ENCODE assay signal across 39 mouse cellular contexts in genomic region chr2:165145821-165146220, GRCm38 (mm10). TPM values are rescaled to one million over a fixed set of nuclear protein-coding genes. Genes with fewer than 3 reads are reported as not detected.
A peak's percentile ranks its signal among the peaks of the same experiment; 100 is the strongest.
DNase-seq lines count a peak whose midpoint lies in the region; ATAC-seq lines count a peak whose summit lies in the region.
"Had no signal": no experiment of that assay in that cellular context is flagged by ENCODE, and none has a peak within 500 bp of the region (broad histone marks: within the 10 kb centered on the region; RNA-seq: fewer than 3 reads in every experiment).

No protein-coding gene starts in this region.

- no peak overlapping the region for H3K9ac ChIP-seq in forebrain, embryonic 13.5 days
- H3K9ac ChIP-seq in midbrain, embryonic 16.5 days (ENCODE audit: low read depth, low read length), result no peak overlapping the region
- H3K9ac ChIP-seq in hindbrain, embryonic 13.5 days, result 0 out of 2 replicates have a peak overlapping the region, but pooled peaks have one; percentile 19
- H3K9ac ChIP-seq: heart, embryonic 15.5 days; liver, embryonic 14.5 days had no signal

- no peaks in the 10 kb centered on the region for H3K9me3 ChIP-seq in forebrain, embryonic 10.5 days
- H3K9me3 ChIP-seq in forebrain, embryonic 13.5 days (replicated peaks), result no peaks in the 10 kb centered on the region
- no peaks in the 10 kb centered on the region for H3K9me3 ChIP-seq in midbrain, embryonic 10.5 days (replicated peaks)
- no peaks in the 10 kb centered on the region for H3K9me3 ChIP-seq in midbrain, embryonic 16.5 days (replicated peaks; ENCODE audit: control insufficient read depth, low read length, poor library complexity, severe bottlenecking)
- H3K9me3 ChIP-seq in hindbrain, embryonic 13.5 days, result no peaks in the 10 kb centered on the region
- H3K9me3 ChIP-seq: heart, embryonic 15.5 days had no signal

- H3K27ac ChIP-seq in forebrain, embryonic 10.5 days, result 0 out of 2 replicates have a peak overlapping the region, but pooled peaks have one; percentile 4
- no peak overlapping the region for H3K27ac ChIP-seq in forebrain, embryonic 13.5 days
- H3K27ac ChIP-seq in midbrain, embryonic 10.5 days (replicated peaks), result peak overlapping the region; percentile 23; the same call in 1 of the 2 replicates
- H3K27ac ChIP-seq in midbrain, embryonic 16.5 days (ENCODE audit: low read length), result no peak overlapping the region
- peak overlapping the region; percentile 60 for H3K27ac ChIP-seq in hindbrain, embryonic 13.5 days
- H3K27ac ChIP-seq: heart, embryonic 15.5 days; kidney, postnatal 0 days; liver, embryonic 14.5 days; macrophage; stomach, postnatal 0 days had no signal

- peaks cover 43% of the 10 kb centered on the region for H3K27me3 ChIP-seq in forebrain, embryonic 10.5 days (ENCODE audit: poor library complexity, severe bottlenecking)
- peaks cover 2% of the 10 kb centered on the region; the same call in 1 of the 2 replicates for H3K27me3 ChIP-seq in forebrain, embryonic 13.5 days
- H3K27me3 ChIP-seq in midbrain, embryonic 10.5 days (ENCODE audit: low read depth, poor library complexity, severe bottlenecking), result peaks cover 53% of the 10 kb centered on the region
- no peaks in the 10 kb centered on the region for H3K27me3 ChIP-seq in midbrain, embryonic 16.5 days (ENCODE audit: control insufficient read depth, insufficient read depth, low read depth, low read length)
- H3K27me3 ChIP-seq in hindbrain, embryonic 13.5 days, result peaks cover 26% of the 10 kb centered on the region

- H3K4me1 ChIP-seq in forebrain, embryonic 10.5 days, result peaks cover 54% of the 10 kb centered on the region
- H3K4me1 ChIP-seq in forebrain, embryonic 13.5 days, result peaks cover 29% of the 10 kb centered on the region
- H3K4me1 ChIP-seq in midbrain, embryonic 10.5 days, result peaks cover 44% of the 10 kb centered on the region
- no peaks in the 10 kb centered on the region for H3K4me1 ChIP-seq in midbrain, embryonic 16.5 days (ENCODE audit: control insufficient read depth, insufficient read depth, low read length)
- H3K4me1 ChIP-seq in hindbrain, embryonic 13.5 days (replicated peaks), result peaks cover 35% of the 10 kb centered on the region

- H3K36me3 ChIP-seq in forebrain, embryonic 10.5 days (replicated peaks), result 0 out of 2 replicates have a peak, but pooled peaks cover 3% of the 10 kb centered on the region
- peaks cover 7% of the 10 kb centered on the region; the same call in 1 of the 2 replicates for H3K36me3 ChIP-seq in forebrain, embryonic 13.5 days (ENCODE audit: poor library complexity, severe bottlenecking)
- peaks cover 11% of the 10 kb centered on the region; the same call in 1 of the 2 replicates for H3K36me3 ChIP-seq in midbrain, embryonic 10.5 days
- no peaks in the 10 kb centered on the region for H3K36me3 ChIP-seq in midbrain, embryonic 16.5 days (ENCODE audit: control insufficient read depth, insufficient read depth, low read length)
- no peaks in the 10 kb centered on the region; the same call in 1 of the 2 replicates for H3K36me3 ChIP-seq in hindbrain, embryonic 13.5 days
- H3K36me3 ChIP-seq: heart, embryonic 15.5 days had no signal

- no peak for DNase-seq in forebrain, embryonic 10.5 days (ENCODE audit: extremely low spot score, low spot score)
- no peak for DNase-seq in midbrain, embryonic 10.5 days (ENCODE audit: low spot score)
- peak; percentile 61 for DNase-seq in MN1 (ENCODE audit: low spot score)
- DNase-seq in cerebellum, adult 11 months, result no peak
- no peak for DNase-seq in heart, adult 8-10 months (ENCODE audit: low spot score)
- DNase-seq: cerebellum, adult 9-10 months; cerebellum, postnatal 36 days; gastrocnemius, postnatal 10 days; kidney, adult 8-10 months; kidney, postnatal 4 days; layer of hippocampus, adult 9-11 months; liver; lung, adult 2 months; lung, postnatal 10 days; right cerebral cortex, postnatal 4 days; thymus, adult 18-20 months; thymus, postnatal 25 days had no signal

- H3K4me2 ChIP-seq in forebrain, embryonic 13.5 days, result no peak overlapping the region
- H3K4me2 ChIP-seq in midbrain, embryonic 16.5 days (ENCODE audit: low read length), result no peak overlapping the region
- no peak overlapping the region for H3K4me2 ChIP-seq in hindbrain, embryonic 13.5 days
- H3K4me2 ChIP-seq: heart, embryonic 15.5 days had no signal

- no peak for ATAC-seq in forebrain, embryonic 13.5 days
- ATAC-seq in midbrain, embryonic 16.5 days, result no peak
- ATAC-seq in hindbrain, embryonic 13.5 days (ENCODE audit: low FRiP score), result no peak
- ATAC-seq: CD4-positive, CD25-positive, alpha-beta regulatory T cell, adult 4 months; forebrain, embryonic 16.5 days; intestine, embryonic 16.5 days had no signal

- H3K4me3 ChIP-seq in forebrain, embryonic 10.5 days, result no peak overlapping the region
- no peak overlapping the region for H3K4me3 ChIP-seq in forebrain, embryonic 13.5 days
- no peak overlapping the region for H3K4me3 ChIP-seq in midbrain, embryonic 10.5 days
- H3K4me3 ChIP-seq in midbrain, embryonic 16.5 days (ENCODE audit: low read depth, low read length), result no peak overlapping the region
- H3K4me3 ChIP-seq in hindbrain, embryonic 13.5 days, result no peak overlapping the region
- H3K4me3 ChIP-seq: heart, embryonic 15.5 days had no signal

- WGBS in forebrain, embryonic 10.5 days, result 74% methylated on average over 13 of the region's 13 CpGs
- WGBS in forebrain, embryonic 13.5 days, result 77% methylated on average over 13 of the region's 13 CpGs
- WGBS in midbrain, embryonic 10.5 days, result 79% methylated on average over 13 of the region's 13 CpGs
- WGBS in midbrain, embryonic 16.5 days, result 49% methylated on average over 13 of the region's 13 CpGs
- 31% methylated on average over 13 of the region's 13 CpGs for WGBS in hindbrain, embryonic 13.5 days

RNA-seq across cellular contexts. Expression of gene 1700025C18Rik, which starts 55.3 kb away (rescaled TPM):
- polyA plus RNA-seq in forebrain, embryonic 10.5 days (2016; fragmentation: Nextera tagmentation; extraction: Ambion mirVana), result not detected in 2 replicates
- not detected in 2 replicates for polyA plus RNA-seq in forebrain, embryonic 13.5 days (2015; fragmentation: Nextera tagmentation; extraction: Ambion mirVana)
- not detected in 2 replicates for polyA plus RNA-seq in midbrain, embryonic 10.5 days (2016; fragmentation: Nextera tagmentation; extraction: Ambion mirVana)
- not detected in 2 replicates for polyA plus RNA-seq in midbrain, embryonic 16.5 days (2015; fragmentation: Nextera tagmentation; extraction: Ambion mirVana)
- not detected in 2 replicates for polyA plus RNA-seq in hindbrain, embryonic 13.5 days (2015; fragmentation: Nextera tagmentation; extraction: Ambion mirVana)
- not detected for total RNA-seq in heart, adult 8-10 months (2022)
- total RNA-seq: adrenal gland, postnatal 4 days; gastrocnemius, postnatal 10 days; heart, postnatal 25 days; left cerebral cortex, adult 18-20 months; left cerebral cortex, postnatal 14 days; megakaryocyte-erythroid progenitor cell, adult 5-6 weeks; neutrophil, adult 5-6 weeks had no signal
- polyA plus RNA-seq: CD4-positive, CD25-positive, alpha-beta regulatory T cell, adult 4 months; embryonic facial prominence, embryonic 11.5 days; forebrain, embryonic 16.5 days; gonadal fat pad, adult 2 months; heart, embryonic 15.5 days; intestine, embryonic 16.5 days; kidney, postnatal 0 days; limb, embryonic 11.5 days; liver, embryonic 14.5 days; lung, adult 2 months; macrophage; neural tube, embryonic 11.5 days; spleen, adult 2 months; stomach, postnatal 0 days had no signal

Comparison
In these comparisons a context has a peak if more than half of its experiments do, and no peak if none do; other contexts are left out.
1. H3K27ac ChIP-seq: peak in forebrain, embryonic 10.5 days (single experiment), midbrain, embryonic 10.5 days (single experiment) and hindbrain, embryonic 13.5 days (single experiment); none in forebrain, embryonic 13.5 days (single experiment) and midbrain, embryonic 16.5 days (single experiment).